Mouse (Mus musculus): ENCODE measurements at regions not wholly inside any gene's neighbourhood (a gene's known extent, or its start where the extent isn't known, plus 50 kb on each side); places are given as distances from the start of the nearest gene placed in this dataset.

- Histone ChIP-seq H3K4me3 (replicated peaks; ENCODE audit: low read depth, low read length) (no peak overlapping the region), H3K27ac (replicated peaks; ENCODE audit: low read depth, low read length) (no peak overlapping the region), H3K4me1 (ENCODE audit: control insufficient read depth, insufficient read depth, low read length) (peaks cover 8% of the 10 kb centered on the region), H3K9ac (replicated peaks; ENCODE audit: low read length) (no peak overlapping the region), H3K36me3 (ENCODE audit: control insufficient read depth, insufficient read depth, low read length) (no peaks in the 10 kb centered on the region), H3K27me3 (ENCODE audit: control insufficient read depth, insufficient read depth, low read length) (no peaks in the 10 kb centered on the region), H3K9me3 (ENCODE audit: control insufficient read depth, low read length) (no peaks in the 10 kb centered on the region), H3K4me2 (ENCODE audit: low read length) (no peak overlapping the region)
- DNase-seq (no peak), ATAC-seq (ENCODE audit: low FRiP score, low TSS enrichment) (no peak)
- 94% methylated on average over 9 of the region's 9 CpGs for WGBS
Measured at GRCm38 (mm10) chr12:109514292-109514818, 61.7 kb downstream of the Dlk1 start.

Data from midbrain, embryonic 14.5 days (tissue).